Mouse (Mus musculus): Measurements from ENCODE around the gene Cdkn2d. TPM values are rescaled to one million over a fixed set of nuclear protein-coding genes. Genes with fewer than 3 reads are reported as not detected.

Gene Cdkn2d
- polyA plus RNA-seq, 1 experiment from 2014 or later: 114 TPM

Other genes with a start within 250 kb of the Cdkn2d start
- gene Zglp1, start 224.3 kb downstream of the Cdkn2d start, polyA plus RNA-seq (2015; fragmentation: Nextera tagmentation; extraction: Ambion mirVana): 1.4 and 2.1 TPM in 2 replicates
- 0.91 and 0.98 TPM in 2 replicates for gene Gm49373, start 218.3 kb downstream of the Cdkn2d start, polyA plus RNA-seq (2015; fragmentation: Nextera tagmentation; extraction: Ambion mirVana)
- 52.1 and 60.2 TPM in 2 replicates for gene Fdx1l, start 217.8 kb downstream of the Cdkn2d start, polyA plus RNA-seq (2015; fragmentation: Nextera tagmentation; extraction: Ambion mirVana)
- 1.3 and 1.6 TPM in 2 replicates for gene Gm38431, start 199.4 kb downstream of the Cdkn2d start, polyA plus RNA-seq (2015; fragmentation: Nextera tagmentation; extraction: Ambion mirVana)
- gene Raver1, start 199.4 kb downstream of the Cdkn2d start, polyA plus RNA-seq (2015; fragmentation: Nextera tagmentation; extraction: Ambion mirVana): 37.3 and 38.3 TPM in 2 replicates
- gene Tyk2, start 160.2 kb downstream of the Cdkn2d start, polyA plus RNA-seq (2015; fragmentation: Nextera tagmentation; extraction: Ambion mirVana): 11.7 TPM in 2 replicates
- gene Cdc37, start 141.4 kb downstream of the Cdkn2d start, polyA plus RNA-seq (2015; fragmentation: Nextera tagmentation; extraction: Ambion mirVana): 228 and 273 TPM in 2 replicates
- 17.5 and 18.9 TPM in 2 replicates for gene Pde4a, start 125.7 kb downstream of the Cdkn2d start, polyA plus RNA-seq (2015; fragmentation: Nextera tagmentation; extraction: Ambion mirVana)
- 60.9 and 64.4 TPM in 2 replicates for gene Keap1, start 52.0 kb downstream of the Cdkn2d start, polyA plus RNA-seq (2015; fragmentation: Nextera tagmentation; extraction: Ambion mirVana)
- gene S1pr5, start 43.0 kb downstream of the Cdkn2d start, polyA plus RNA-seq (2015; fragmentation: Nextera tagmentation; extraction: Ambion mirVana): 3.0 and 3.8 TPM in 2 replicates
- gene Atg4d, start 26.1 kb downstream of the Cdkn2d start, polyA plus RNA-seq (2015; fragmentation: Nextera tagmentation; extraction: Ambion mirVana): 55.3 and 56.1 TPM in 2 replicates
- gene Kri1, start 3.4 kb downstream of the Cdkn2d start, polyA plus RNA-seq (2015; fragmentation: Nextera tagmentation; extraction: Ambion mirVana): 11.1 and 15.1 TPM in 2 replicates
- gene Ap1m2, start 20.9 kb upstream of the Cdkn2d start, polyA plus RNA-seq (2015; fragmentation: Nextera tagmentation; extraction: Ambion mirVana): 0.89 and 1.1 TPM in 2 replicates
- 70.1 and 73.1 TPM in 2 replicates for gene Slc44a2, start 29.3 kb upstream of the Cdkn2d start, polyA plus RNA-seq (2015; fragmentation: Nextera tagmentation; extraction: Ambion mirVana)
- gene Ilf3, start 76.5 kb upstream of the Cdkn2d start, polyA plus RNA-seq (2015; fragmentation: Nextera tagmentation; extraction: Ambion mirVana): 226 and 229 TPM in 2 replicates
- 49.1 and 50.4 TPM in 2 replicates for gene Qtrt1, start 120.4 kb upstream of the Cdkn2d start, polyA plus RNA-seq (2015; fragmentation: Nextera tagmentation; extraction: Ambion mirVana)
- 65.0 and 69.7 TPM in 2 replicates for gene Dnm2, start 133.5 kb upstream of the Cdkn2d start, polyA plus RNA-seq (2015; fragmentation: Nextera tagmentation; extraction: Ambion mirVana)
- gene Tmed1, start 218.8 kb upstream of the Cdkn2d start, polyA plus RNA-seq (2015; fragmentation: Nextera tagmentation; extraction: Ambion mirVana): 52.8 and 53.9 TPM in 2 replicates
- gene AB124611, start 234.8 kb upstream of the Cdkn2d start, polyA plus RNA-seq (2015; fragmentation: Nextera tagmentation; extraction: Ambion mirVana): 2.9 and 4.2 TPM in 2 replicates

Data from neural tube, embryonic 13.5 days (tissue).